ENCODE assay signal across 11 mouse cellular contexts in the genomic region with DNA sequence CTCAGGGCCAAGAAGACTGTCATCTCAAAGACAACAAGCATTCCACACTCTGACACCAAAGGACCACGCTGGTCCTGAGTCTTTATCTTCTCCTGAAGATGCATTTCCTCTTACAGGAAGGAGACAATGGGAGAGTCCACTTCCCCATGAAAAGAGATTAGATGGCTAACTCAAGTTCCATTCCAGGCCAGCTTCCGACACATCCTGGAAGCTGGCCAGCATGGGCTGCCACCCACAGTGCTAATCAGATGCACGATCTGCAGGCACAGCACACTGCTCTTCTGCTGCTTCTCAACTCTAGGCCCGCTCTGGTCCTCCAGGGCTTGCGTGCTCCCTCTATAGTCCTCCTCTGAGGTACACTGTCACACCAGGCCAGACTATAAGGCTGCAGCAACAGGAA. TPM values are rescaled to one million over a fixed set of nuclear protein-coding genes. Genes with fewer than 3 reads are reported as not detected.
DNase-seq lines count a peak whose midpoint lies in the region; ATAC-seq lines count a peak whose summit lies in the region.
"Had no signal": no experiment of that assay in that cellular context is flagged by ENCODE, and none has a peak within 500 bp of the region (broad histone marks: within the 10 kb centered on the region; RNA-seq: fewer than 3 reads in every experiment).

No protein-coding gene starts in this region.

- no peak overlapping the region for H3K4me2 ChIP-seq in forebrain, embryonic 15.5 days (replicated peaks)
- H3K4me2 ChIP-seq in forebrain, embryonic 12.5 days: no peak overlapping the region
- H3K4me2 ChIP-seq: hindbrain, embryonic 15.5 days; limb, embryonic 12.5 days; midbrain, embryonic 15.5 days had no signal

- ATAC-seq in forebrain, embryonic 15.5 days (replicated peaks): 0 out of 2 replicates have a peak, but pooled peaks have one; percentile 29
- no peak for ATAC-seq in forebrain, embryonic 12.5 days (ENCODE audit: low FRiP score)
- ATAC-seq in megakaryocyte, adult 5-6 weeks (ENCODE audit: poor library complexity, severe bottlenecking): no peak
- ATAC-seq: midbrain, embryonic 15.5 days had no signal

- H3K4me1 ChIP-seq in forebrain, embryonic 15.5 days: no peaks in the 10 kb centered on the region
- H3K4me1 ChIP-seq in forebrain, embryonic 12.5 days: no peaks in the 10 kb centered on the region
- H3K4me1 ChIP-seq: hindbrain, embryonic 15.5 days; limb, embryonic 12.5 days; midbrain, embryonic 15.5 days had no signal

- no peaks in the 10 kb centered on the region for H3K27me3 ChIP-seq in forebrain, embryonic 15.5 days
- H3K27me3 ChIP-seq in forebrain, embryonic 12.5 days: no peaks in the 10 kb centered on the region
- H3K27me3 ChIP-seq: hindbrain, embryonic 15.5 days; limb, embryonic 12.5 days; midbrain, embryonic 15.5 days had no signal

- H3K36me3 ChIP-seq in forebrain, embryonic 15.5 days: no peaks in the 10 kb centered on the region
- no peaks in the 10 kb centered on the region for H3K36me3 ChIP-seq in forebrain, embryonic 12.5 days (replicated peaks)
- H3K36me3 ChIP-seq: hindbrain, embryonic 15.5 days; limb, embryonic 12.5 days; midbrain, embryonic 15.5 days had no signal

- peak; percentile 41 for DNase-seq in retina, postnatal 1 day
- DNase-seq in retina, embryonic 14.5 days (ENCODE audit: low spot score): no peak
- peak; percentile 58 for DNase-seq in kidney, postnatal 14 days
- DNase-seq in Muller cell, postnatal 12 days (ENCODE audit: inconsistent ontology term): no peak
- no peak for DNase-seq in B cell, adult 2 months

- no peak overlapping the region for H3K27ac ChIP-seq in forebrain, embryonic 15.5 days (replicated peaks)
- no peak overlapping the region for H3K27ac ChIP-seq in forebrain, embryonic 12.5 days
- H3K27ac ChIP-seq: hindbrain, embryonic 15.5 days; limb, embryonic 12.5 days; midbrain, embryonic 15.5 days had no signal

- WGBS in forebrain, embryonic 15.5 days: 52% methylated on average over 5 of the region's 5 CpGs
- 69% methylated on average over 5 of the region's 5 CpGs for WGBS in forebrain, embryonic 12.5 days

- H3K9ac ChIP-seq in forebrain, embryonic 15.5 days (replicated peaks): no peak overlapping the region
- H3K9ac ChIP-seq in forebrain, embryonic 12.5 days: no peak overlapping the region
- H3K9ac ChIP-seq: hindbrain, embryonic 15.5 days; limb, embryonic 12.5 days; midbrain, embryonic 15.5 days had no signal

- H3K9me3 ChIP-seq in forebrain, embryonic 15.5 days: no peaks in the 10 kb centered on the region
- H3K9me3 ChIP-seq in forebrain, embryonic 12.5 days: no peaks in the 10 kb centered on the region
- H3K9me3 ChIP-seq: hindbrain, embryonic 15.5 days; limb, embryonic 12.5 days; midbrain, embryonic 15.5 days had no signal

- no peak overlapping the region for H3K4me3 ChIP-seq in forebrain, embryonic 15.5 days
- no peak overlapping the region for H3K4me3 ChIP-seq in forebrain, embryonic 12.5 days (replicated peaks)
- H3K4me3 ChIP-seq: hindbrain, embryonic 15.5 days; limb, embryonic 12.5 days; midbrain, embryonic 15.5 days had no signal

RNA-seq across cellular contexts. Expression of a gene that starts 40.8 kb away (rescaled TPM):
- 2.9 and 3.9 TPM in 2 replicates for polyA plus RNA-seq in forebrain, embryonic 15.5 days (2015; fragmentation: Nextera tagmentation; extraction: Ambion mirVana)
- polyA plus RNA-seq in forebrain, embryonic 12.5 days (2016; fragmentation: Nextera tagmentation; extraction: Ambion mirVana): 1.4 TPM in 2 replicates
- 0.27 TPM in 1 of 2 replicates, not detected in the other for total RNA-seq in megakaryocyte, adult 5-6 weeks (2015)
- not detected in 2 replicates for total RNA-seq in megakaryocyte, adult 5-6 weeks (2017)

Comparison
In these comparisons a context has a peak if more than half of its experiments do, and no peak if none do; other contexts are left out.
1. DNase-seq: peak in retina, postnatal 1 day (single experiment) and kidney, postnatal 14 days (single experiment); none in retina, embryonic 14.5 days (single experiment), Muller cell, postnatal 12 days (single experiment) and B cell, adult 2 months (0 of 2).